Mouse (Mus musculus) urinary bladder, postnatal 36 days (tissue): ENCODE data around the gene Oxld1.
A peak's percentile ranks its signal among the peaks of the same experiment; 100 is the strongest.

Experiments used
- DNase-seq, 2 experiments: peaks; one replicate each; pipeline ENCODE4 v3.0.0; 2022; ENCODE audit warnings: low spot score in 2 of 2, mixed read lengths in 1 of 2

The Oxld1 gene

DNA sequence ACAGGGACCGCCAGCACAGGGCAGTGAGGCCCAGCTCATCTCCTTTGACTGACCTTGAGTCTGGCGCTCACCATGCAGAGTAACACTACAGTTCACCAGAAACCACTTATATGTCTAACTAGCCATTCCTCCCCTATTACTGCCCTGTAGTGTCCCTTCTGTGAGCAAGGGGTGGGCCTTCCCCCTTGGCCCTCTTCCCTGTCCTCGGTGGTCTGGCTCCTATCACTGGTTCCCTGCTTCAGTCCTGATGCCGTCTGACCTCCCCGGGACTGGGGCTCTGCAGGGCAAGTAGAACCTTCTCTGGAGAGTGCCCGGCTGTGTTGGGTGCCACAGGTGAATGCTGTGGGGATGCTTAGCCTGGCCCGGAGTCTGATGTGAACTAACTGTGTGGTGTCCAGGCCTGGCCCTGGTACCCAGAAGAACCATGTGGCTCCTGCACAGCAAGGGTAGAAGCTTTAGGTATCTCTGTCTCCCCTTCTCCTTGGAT is 25.6 kb upstream of the Oxld1 start:
- no peak for DNase-seq

DNA sequence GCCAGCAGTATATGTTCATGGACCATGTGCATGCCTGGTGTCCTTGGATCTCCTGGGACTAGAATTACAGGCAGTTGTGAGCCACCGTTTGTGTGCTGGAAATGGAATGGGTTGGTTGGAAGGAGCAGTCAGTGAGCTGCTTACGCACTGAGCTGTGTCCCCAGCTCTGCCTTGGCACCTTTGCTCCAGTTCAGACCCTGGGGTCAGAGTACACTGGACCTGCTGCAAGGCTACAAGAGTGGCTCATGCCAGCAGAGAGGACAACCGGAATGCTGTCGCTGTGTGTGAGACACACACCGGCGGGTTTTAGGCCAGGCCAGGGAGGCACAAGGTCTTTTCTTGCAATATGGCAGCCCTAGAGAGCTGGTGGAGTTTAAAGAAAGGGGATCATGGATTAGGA is 14.2 kb upstream of the Oxld1 start:
- no peak for DNase-seq

DNA sequence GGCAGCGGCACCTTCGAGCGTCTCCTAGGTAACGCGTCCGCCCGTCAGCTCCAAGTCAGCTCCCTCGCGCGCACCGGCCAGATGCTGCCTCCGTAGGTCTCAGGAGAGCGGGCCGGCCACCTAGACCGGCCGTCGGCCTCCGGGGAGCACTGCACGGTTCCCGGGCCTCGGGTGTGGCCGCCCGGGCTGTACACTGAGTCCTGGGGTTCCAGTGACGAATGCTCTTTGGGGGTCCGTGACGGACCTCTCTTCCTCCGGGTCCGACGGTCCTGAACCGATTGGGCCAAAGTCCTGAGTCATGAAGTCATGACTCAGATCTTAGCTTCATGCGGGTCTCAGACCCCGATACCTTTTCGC is 9.8 kb upstream of the Oxld1 start:
- no peak for DNase-seq

DNA sequence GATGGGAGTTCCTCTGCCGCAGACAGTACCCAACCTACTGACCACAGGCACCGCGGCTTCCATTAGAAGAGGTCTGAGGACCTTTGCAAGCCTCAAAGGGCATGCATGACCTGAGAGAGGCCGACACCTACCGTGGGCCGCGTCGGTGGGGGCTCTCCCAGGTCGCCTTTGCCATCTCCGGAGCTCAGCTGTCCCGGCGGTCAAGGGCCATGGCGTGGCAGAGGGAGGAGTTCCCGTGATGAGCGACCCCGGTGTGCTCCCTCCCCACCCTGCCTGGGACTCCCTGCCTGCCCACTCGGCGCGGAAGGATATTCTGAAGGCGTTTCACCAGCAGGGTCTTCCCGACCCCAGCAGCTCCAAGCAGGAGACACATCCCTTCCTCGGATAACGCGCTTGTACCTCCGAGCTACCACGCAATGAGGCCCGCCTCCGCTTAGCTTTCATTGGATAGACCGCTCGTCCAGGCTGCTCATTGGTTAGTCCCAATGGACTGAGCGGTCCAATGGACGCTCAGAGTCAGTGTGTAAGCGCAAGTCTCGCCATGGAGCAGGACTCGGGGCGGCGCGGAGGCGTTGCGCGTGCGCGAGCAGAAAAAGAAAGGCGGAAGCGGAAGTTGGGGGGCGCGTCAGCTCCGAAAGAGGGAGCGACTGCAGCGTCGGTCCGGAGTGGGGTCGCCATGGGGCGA is 9.3 kb upstream of the Oxld1 start, which contains the start of gene Arl16:
TSS of gene Arl16 (minus strand) at position 557 of the 685 bp plus-strand sequence.
- peak; percentile 87 to 94 for DNase-seq

DNA sequence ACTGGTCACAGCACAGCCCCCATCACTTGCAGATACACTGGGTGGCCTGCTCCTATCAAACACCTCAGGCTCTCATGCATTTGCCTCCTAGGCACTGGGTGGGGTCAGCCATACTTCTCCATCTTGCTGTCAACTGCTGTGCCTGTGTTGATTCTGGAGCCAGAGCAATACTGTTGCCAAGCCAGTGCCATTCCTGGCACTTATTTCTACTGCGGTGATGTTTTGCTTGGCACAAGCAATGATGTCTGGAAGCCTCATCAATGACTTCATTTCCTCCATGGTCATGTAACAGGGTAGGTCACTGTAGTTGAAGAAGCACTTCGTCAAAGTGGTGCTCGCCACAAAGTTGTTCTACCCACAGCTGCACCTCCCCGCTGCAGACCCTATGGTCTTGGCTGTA is 7.7 kb upstream of the Oxld1 start:
- DNase-seq, result no peak

DNA sequence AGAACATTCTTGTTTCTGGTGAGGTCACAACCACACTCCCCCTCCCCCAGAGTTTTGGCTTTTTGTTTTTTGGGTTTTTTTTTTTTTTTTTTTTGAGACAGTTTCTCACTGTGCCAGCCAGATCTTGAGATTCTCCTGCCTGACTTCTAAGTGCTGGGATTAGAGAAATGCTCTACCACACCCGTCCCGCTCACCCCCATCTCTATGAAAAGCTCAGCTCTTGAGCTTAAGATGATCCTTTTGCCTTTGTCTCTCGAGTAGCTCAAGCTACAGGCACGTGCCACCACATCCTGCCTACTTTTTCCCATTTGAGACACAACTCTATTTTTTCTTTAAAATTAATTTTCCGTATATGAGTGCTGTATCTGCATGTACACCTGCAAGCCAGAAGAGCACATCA is 6.5 kb upstream of the Oxld1 start:
- DNase-seq, result no peak

DNA sequence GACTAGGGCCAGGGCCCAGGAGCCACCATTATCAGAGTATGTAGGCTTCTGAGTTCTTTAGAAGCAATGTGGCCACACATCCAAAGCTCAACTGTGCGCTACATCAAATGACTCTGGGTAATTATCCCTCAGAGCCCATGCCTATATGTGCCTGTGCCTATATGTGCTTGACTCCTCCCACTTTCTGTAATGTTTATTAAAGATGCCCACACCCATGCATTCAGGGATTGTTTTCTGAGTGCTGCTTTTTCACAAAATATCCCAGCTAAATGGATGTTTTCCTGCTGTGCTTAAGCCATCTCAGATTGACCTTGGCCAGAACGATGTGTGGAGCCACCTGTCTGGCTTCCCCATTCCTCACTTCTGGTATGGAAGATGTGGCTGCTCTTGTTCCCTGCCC is 5.7 kb upstream of the Oxld1 start:
- no peak for DNase-seq

DNA sequence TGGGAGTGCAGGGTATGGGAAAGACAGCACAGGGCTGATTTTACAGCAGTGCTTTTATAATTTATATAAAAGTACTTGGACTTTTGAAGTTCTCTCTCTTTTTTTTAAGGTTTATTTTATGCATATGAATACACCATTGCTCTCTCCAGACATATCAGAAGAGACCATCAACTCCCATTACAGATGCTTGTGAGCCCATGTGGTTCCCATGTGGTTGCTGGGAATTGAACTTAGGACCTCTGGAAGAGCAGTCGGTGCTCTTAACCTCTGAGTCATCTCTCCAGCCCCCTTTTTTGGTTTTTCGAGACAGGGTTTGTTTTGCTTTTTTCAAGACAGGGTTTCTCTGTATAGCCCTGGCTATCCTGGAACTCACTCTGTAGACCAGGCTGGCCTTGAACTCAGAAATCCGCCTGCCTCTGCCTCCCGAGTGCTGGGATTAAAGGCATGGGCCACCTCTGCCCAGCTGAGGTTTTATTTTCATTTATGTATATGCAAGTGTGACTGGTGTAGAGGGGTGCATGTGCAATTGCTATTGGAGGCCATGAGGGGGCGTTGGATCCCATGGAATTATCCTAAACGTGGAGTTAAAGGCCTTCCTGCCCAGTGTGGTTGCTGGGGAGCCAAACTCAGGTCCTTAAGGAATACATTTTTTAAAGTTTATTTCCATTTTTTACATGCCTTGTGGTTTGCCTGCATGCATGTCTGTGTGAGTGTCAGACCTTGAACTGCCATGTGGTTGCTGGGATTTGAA is 1.2 kb upstream of the Oxld1 start:
- DNase-seq, result no peak

DNA sequence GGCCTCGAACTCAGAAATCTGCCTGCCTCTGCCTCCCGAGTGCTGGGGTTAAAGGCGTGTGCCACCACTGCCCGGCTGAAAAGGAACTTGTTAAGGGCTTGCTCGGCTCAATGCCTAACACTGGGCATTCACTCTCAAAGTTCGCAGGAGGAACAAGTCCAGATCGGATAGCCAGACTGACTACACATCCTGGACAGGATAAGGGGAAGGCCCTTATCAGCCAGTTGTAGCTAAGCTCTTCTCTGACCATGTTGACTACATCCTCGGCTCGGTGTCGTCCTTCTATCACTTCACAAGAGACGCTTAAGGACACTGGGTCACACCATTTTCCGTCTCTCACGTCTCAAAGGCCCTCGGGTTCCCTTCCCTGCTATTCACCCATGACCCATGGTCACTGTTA is 498 bp downstream of the Oxld1 start:
- DNase-seq, result no peak

DNA sequence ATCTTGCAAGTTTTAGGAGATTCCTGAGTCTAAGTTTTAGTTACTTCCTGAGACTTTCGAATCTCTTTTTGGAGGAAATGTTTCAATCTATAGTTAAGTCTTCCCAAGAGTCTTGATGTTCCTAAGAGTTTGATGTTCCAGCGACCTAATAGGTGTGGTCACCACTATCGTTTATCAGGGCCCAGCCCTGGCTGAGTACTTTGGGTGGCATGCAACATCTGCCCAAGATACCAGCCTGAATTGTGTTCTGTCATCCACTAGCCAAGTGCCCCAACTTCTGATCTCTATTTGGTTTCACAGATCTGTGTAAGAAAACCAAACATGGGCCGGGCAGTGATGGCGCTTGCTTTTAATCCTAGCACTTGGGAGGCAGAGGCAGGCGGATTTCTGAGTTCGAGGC is 2.5 kb downstream of the Oxld1 start:
- DNase-seq, result no peak

DNA sequence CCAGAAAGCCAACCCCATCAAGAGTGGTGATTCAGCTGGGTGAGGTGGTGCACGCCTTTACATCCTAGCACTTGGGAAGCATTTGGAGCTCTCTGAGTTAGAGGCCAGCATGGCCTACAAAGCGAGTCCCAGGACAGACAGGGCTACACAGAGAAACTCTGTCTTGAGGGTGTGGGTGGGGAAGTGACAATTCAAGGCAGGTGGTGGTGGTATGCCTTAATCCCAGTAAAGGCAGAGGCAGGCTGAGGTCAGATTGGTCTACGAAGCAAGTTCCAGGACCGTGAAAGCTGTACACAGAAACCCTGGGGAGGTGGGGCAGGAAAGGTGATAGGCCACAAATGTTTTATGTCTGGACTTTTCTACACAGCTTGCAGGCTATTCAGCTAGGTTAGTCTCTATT is 2.9 kb downstream of the Oxld1 start:
- DNase-seq, result no peak

DNA sequence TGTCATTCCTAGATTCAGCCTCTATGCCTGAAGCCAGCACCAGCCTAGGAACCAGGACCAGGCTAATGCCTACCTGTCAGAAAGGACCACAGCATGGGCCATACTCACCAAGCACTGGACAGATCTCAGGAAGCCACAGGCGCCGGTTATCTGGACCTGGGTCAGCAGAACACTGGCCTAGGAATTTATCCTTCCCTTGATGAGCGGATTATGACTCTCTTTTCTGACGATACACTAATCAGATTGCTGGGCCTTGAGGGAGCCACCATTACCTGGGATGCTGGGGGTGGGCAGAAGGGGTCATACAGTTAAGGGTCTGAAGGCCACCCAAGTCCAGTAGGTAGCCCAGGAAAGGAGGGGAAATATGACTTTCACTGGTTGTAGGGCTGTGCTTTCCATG is 4.6 kb downstream of the Oxld1 start, which contains the start of gene Pde6g:
TSS of gene Pde6g (minus strand) at position 195 of the 400 bp plus-strand sequence.
- no peak for DNase-seq

DNA sequence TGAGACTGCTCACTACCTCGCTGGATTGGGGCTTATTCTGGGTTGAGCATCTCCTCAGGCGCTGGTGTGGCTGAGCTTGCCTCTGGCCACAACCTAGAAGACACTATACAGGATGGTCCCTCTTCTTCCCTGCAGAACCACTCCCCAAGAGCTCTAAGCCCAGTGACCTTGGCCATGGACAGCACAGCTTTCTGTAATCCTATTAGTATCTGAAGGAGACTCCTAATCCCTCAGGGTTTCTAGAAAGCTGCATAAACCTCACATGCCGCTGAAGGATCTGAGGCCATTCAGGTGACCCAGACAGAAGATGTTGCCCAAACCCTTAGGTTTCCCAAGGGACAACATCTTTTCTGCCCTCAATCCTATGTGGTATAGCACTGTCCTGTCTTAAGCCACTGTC is 5.6 kb downstream of the Oxld1 start:
- DNase-seq, result no peak

DNA sequence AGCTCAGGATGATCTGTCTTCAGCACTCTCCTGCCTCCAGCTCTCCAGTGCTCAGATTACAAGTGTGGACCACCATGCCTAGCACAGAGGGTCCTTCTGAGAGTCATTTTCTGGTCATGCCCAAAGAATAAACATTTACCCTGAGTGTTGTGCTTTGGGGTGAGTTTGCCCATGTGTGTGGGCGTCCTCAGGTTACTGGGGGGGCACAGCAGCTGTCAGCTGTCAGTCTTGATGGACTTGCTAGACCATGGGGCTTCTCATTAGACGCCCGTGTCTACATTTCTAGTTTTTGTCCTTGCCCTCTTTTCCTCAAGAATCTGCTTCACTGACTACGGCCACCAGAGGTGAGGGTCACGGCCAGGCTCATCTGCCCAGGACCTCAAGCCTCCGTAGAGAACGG is 10.7 kb downstream of the Oxld1 start:
- no peak for DNase-seq

DNA sequence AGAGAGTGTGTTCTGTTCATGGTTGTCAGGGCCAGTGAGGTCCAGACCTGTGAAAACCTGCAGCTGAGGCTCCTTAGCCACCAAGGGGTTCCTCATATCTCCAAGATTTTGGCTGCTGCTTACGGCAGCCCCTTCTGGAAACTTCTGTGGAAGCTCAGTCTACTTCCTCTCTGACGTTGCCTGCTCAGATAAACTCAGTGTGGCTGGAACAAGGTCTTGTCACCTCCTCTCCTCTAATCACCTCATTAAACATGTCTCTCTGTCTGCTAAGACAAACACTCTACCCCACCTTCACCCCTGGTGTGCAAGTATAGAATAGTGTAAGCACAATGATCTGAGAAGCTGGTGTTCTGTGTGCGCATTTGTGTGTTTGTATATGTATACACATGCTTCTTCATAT is 12.4 kb downstream of the Oxld1 start:
- no peak for DNase-seq

DNA sequence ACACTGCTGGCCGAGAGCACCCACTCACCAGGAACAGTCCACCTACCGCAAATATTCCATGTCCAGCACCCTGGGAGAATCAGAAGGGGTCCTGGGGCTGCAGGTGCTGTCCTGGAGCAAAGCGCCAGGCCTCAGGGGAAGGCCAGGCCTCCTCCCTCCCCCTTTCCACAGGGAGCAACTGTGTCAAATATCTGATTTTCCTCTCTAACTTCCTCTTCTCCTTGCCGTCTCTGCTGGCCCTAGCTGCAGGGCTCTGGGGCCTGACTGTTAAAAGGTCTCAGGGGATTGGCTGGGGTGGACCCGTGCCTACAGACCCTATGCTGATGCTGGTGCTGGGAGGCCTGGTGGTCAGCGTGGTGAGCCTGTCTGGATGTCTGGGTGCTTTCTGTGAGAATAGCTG is 13.8 kb downstream of the Oxld1 start:
- no peak for DNase-seq

DNA sequence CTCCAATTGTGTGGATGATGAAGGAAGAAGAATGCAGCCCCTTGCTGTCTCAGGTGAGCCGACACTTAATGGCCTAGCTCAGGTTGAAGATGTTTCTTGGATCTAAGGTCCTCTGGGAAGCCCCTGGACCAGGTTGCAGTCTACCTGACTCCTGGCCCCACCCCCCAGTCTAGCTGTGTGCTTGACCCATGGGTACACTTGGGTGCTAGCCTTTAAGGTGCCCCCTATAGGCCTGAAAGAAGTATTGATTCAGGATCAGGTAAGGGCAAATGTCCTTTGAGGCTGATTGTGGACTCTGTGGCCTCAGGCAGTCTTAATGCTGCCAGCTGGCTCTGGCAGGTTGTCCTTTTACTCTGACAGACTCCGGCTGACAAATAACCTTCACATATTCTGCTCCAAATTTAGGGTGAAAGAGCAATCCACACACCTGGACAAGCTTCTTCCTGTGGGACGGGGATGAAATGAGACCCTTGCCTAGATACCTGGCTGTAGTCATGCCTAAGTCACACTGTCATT is 15.0 kb downstream of the Oxld1 start:
- no peak for DNase-seq

DNA sequence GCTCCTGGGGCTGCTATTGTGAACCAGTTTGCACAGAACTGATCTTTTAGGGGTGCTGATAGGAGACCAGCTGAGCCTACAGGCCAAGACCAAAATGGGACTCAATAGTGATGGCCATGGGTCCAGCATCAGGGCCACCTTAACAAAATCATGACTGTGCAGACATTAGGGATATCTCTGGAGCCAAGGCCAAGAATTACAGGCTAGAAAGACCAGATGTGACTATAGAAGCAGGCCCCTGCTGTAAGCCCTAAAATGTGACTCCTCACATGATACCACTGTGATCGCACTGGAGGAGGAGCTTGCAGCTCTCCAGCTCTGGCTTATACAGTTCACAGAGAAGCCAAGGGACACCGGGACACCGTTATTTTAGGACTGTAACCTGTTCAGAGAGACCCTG is 15.5 kb downstream of the Oxld1 start, which contains the start of gene Tspan10:
TSS of gene Tspan10 (plus strand) at position 301 of the 400 bp plus-strand sequence.
- DNase-seq, result no peak

DNA sequence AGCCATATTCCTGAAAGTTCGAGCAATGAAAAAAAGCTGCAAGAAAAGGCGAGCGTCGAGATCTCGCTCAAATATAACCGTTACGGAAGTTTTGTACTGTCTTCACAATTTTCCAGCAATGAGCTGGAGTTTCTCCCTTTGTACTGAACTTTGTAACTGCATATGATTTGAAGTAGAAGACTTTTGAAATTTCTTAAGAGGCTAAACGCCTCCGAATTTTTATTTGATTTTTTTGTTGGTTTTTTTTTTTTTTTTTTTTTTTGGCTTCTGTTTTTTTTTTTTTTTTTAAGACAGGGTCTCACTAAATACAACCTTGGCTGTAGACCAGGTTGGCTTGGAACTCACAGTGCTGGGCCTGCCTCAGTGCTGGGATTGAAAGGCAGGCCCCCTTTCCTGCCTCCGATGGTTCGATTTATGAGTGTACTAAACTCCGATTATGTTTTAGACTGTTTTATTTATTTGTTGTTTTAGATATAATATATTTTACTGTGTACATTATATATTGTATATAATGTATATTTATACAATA is 19.9 kb downstream of the Oxld1 start:
- DNase-seq, result no peak

DNA sequence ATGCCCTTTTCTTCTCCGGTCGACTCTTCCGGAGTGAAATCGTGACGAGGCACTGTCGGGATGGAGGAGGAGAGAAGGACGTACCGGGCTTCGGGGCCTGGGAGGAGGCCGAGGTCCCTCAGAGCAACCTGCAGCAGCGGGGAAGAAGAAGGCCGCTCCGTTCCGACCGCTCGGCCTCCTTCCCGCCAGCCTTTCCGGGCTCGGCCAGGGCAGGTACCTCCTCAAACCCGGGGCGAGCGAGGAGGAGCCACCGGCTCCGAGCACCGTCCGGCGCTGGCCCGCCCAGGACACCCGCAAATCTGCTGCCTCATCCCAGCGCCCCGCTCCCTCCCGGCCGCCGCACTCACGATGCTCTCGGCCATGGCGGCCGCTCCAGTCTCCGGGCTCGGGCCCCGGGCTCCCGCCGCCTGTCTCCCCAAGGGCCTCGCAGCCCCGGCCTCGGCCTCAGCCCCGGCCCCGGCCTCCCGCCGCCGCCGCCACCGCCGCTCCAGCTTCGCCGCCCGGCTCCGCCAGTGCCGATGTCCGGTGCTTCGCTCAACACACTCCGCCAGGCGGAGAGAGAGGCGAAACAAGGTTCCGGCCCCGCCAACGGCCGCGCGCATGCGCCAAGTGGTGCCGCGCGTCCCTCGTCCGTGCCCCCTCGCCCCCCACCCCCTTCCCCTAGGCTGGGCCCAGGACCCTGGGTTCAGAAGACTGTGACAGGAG is 20.6 kb downstream of the Oxld1 start, which contains the start of gene Nploc4:
TSS of gene Nploc4 (minus strand) at position 557 of the 705 bp plus-strand sequence.
- peak; percentile 78 to 83 for DNase-seq

DNA sequence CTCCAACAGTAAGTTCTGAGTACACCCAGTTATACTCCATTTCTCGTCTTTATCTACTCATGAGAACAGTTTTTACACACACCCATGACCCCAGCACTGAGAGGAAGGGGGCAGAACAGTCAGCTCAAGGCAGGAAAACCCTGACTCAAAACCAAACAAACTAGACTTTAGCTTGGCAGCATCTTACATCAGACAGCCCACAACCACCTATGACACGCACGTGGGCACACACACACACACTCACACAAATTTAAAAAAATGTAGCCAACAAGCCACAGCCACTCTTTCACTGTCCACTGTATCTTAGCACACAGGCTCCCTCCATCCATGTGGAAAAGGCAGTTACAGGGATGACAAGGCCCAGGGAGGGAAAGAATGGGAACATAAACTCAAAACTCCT is 31.1 kb downstream of the Oxld1 start:
- no peak for DNase-seq
